Mouse (Mus musculus) hematopoietic stem cell, adult 5-6 weeks (primary cell): ENCODE results near the gene Scyl1. TPM values are rescaled to one million over a fixed set of nuclear protein-coding genes. Genes with fewer than 3 reads are reported as not detected.
A peak's percentile ranks its signal among the peaks of the same experiment; 100 is the strongest.

Experiments
- ATAC-seq, 2 experiments: fragments of 125-278 bp in 1 of 2; replicated peaks in 1 of 2; 2 replicates each; pipeline ENCODE4 v1.8.0; 2016 to 2017; ENCODE audit warnings: inconsistent platforms in 2 of 2, mild to moderate bottlenecking in 2 of 2, moderate number of reproducible peaks in 2 of 2, low read depth in 1 of 2, moderate TSS enrichment in 1 of 2; ENCODE audit not compliant: low FRiP score in 2 of 2, poor library complexity in 2 of 2, severe bottlenecking in 2 of 2, insufficient read depth in 1 of 2, low TSS enrichment in 1 of 2
- total RNA-seq: library from RNA; stranded (forward); fragments of 172-1452, 232-1000 nt; gene quantifications from 2 replicates; pipeline ENCODE4 v1.2.3, GENCODE M21; 2017

Gene Scyl1
- total RNA-seq, 1 experiment from 2014 or later: 22.5 TPM

GRCm38 (mm10) chr19:5794771-5795576, 23.8 kb upstream of the Scyl1 start:
- peak in 1 of 2 experiments; percentile 26; a peak in 2 of 4 replicates for ATAC-seq

DNA sequence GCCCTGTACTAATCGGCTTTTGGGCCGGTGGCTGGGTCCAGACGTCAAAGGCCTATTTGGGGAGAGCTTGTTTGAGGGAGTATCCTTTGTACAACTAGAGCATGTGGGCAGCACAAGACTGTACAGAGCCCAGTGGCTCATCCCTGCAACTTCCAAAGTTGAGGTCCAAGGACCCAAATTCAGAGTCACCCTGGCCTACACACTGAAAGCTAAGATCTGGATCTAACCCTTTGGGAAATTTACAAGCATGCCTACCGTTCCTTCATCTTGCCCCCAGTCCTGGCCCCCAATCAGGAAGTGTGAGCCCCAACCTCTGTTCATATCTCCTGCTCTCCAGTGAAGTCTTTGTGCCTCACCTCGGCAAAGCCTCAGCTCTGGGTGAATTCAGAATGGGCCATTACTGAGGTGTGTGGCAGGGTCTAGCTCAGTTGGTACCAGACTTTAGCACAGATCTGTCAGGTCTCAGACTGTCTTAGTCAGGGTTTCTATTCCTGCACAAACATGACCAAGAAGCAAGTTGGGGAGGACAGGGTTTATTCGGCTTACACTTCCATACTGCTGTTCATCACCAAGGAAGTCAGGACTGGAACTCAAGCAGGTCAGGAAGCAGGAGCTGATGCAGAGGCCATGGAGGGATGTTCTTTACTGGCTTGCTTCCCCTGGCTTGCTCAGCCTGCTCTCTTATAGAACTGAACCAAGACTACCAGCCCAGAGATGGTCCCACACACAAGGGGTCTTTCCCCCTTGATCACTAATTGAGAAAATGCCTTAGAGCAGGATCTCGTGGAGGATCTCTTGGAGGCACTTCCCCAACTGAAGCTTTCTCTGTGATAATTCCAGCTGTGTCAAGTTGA, 22.9 kb upstream of the Scyl1 start:
- ATAC-seq: peak in 1 of 2 experiments; percentile 23; a peak in 2 of 4 replicates

- peak; percentile 45 to 57; a peak in 3 of 4 replicates for ATAC-seq
Observed at GRCm38 (mm10) chr19:5793116-5793515, 21.9 kb upstream of the Scyl1 start.

DNA sequence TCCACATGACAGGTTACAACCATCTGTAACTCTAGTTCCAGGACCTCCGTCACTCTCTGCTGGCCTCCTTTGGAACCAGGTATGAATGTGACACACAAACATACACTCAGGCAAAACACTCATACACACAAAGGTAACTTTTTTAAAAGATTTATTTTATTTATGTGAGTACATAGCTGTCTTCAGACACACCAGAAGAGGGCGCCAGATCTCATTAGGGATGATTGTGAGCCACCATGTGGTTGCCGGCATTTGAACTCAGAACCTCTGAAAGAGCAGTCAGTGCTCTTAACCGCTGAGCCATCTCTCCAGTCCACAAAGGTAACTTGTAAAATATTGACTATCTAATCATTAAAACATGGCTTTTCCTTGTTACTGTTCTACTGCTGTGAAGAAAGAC, 20.1 kb upstream of the Scyl1 start:
- ATAC-seq: no peak

DNA sequence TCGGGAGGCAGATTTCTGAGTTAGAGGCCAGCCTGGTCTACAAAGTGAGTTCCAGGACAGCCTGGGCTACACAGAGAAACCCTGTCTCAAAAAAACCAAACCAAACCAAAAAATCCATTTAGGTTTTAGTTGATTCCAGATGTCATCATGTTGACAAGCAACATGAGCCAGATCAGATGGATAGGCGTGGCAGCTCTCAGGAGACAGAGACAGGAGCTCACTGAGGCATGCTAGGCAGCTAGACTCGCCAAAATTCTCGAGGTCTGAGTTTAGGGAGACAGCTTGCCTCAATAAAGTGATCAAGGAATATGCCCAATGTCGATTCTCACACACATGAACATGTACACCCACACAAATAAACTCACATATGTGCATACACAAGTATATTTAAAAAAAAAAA, 17.8 kb upstream of the Scyl1 start:
- ATAC-seq: no peak

GRCm38 (mm10) chr19:5788620-5789019, 17.4 kb upstream of the Scyl1 start:
- no peak for ATAC-seq

DNA sequence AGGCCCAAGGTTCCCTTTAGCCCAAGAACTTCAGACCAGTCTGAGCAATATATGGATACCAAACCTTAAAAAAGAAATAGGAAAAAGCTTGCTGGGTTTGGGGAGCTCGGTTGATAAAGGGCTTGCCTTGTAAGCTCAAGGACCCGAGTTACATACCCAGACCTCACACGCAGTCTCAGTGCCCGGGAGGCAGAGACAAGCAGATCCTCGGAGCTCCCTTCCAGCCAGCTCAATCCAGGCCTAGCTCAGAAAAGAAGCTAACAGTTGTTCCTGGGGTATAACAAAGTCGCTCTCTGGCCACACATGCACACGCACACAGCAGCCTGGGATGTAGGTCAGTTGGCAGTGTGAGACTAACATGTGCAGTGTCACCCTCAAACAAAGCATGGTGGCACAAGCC, 16.7 kb upstream of the Scyl1 start:
- ATAC-seq: no peak

- peak; percentile 80 to 86 for ATAC-seq
Observed at GRCm38 (mm10) chr19:5787128-5787635, 16.0 kb upstream of the Scyl1 start.

GRCm38 (mm10) chr19:5786441-5787114, 15.4 kb upstream of the Scyl1 start:
- ATAC-seq: peak; percentile 88

DNA sequence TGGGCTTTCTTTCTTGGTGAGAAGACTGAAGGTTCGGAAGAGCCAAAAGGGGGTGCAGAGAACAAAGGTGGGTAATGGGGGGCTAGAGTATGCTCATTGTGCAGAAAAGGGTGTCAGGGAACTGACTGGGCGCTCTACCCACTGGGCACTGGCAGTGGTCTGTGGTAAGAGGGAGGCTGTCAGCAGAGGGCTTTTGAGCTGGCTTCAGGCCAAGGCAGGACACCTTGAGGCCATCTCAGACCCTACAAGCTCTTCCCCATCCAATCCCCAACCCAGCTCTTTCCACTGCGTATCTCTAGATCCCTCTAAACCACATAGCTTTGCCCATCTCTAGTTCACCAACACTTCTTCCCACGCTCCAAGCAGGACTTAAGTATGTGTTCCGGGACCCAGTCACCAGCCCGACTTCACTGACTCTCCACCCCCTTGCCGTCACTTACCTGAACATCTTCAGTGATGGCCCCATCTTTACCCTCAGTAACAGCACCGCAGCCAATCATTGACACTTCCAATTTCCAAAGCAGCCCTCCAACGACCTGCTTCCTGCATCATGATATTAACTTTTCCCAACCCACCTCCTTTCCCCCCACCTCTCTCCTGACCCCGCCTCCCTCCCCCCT, 13.8 kb upstream of the Scyl1 start:
- no peak for ATAC-seq

DNA sequence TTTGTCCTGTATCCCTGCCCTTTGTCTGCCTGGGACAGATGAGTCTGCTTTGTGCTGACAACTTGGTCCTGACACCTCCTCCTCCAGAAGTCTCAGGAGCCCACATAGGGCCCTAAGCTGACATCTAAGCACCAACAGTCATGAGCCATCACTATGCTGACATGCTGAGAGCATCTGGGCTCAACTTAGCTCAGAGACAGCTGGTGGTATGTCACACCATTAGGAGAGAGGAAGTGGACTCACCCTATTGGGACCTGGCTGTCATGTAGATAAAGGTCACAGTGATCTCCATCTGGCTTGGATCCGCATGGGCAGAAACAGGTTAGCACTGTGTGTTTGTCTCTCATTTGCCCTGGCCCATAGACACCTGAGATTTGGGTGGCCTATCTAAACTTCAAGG, 10.9 kb upstream of the Scyl1 start:
- ATAC-seq: no peak

GRCm38 (mm10) chr19:5781532-5781931, 10.3 kb upstream of the Scyl1 start:
- no peak for ATAC-seq

DNA sequence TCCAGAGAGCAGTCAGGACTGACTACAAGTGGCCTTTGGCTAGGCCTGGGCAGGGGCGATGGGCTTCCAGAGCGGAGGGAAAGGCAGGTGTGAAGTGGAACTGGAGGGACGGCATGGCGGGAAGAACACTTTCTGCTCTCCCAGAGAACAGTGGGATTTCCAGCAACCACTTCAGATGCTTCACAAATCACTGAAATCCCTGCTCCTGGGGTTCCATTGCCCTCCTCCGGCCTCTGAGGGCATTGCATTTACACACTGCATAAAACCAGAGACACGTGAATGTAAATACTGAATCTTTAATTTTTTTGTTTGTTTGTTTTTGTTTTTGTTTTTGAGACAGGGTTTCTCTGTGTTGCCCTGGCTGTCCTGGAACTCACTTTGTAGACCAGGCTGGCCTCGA, 9.0 kb upstream of the Scyl1 start:
- no peak for ATAC-seq

- ATAC-seq: no peak
Observed at GRCm38 (mm10) chr19:5778312-5778711, 7.1 kb upstream of the Scyl1 start.

DNA sequence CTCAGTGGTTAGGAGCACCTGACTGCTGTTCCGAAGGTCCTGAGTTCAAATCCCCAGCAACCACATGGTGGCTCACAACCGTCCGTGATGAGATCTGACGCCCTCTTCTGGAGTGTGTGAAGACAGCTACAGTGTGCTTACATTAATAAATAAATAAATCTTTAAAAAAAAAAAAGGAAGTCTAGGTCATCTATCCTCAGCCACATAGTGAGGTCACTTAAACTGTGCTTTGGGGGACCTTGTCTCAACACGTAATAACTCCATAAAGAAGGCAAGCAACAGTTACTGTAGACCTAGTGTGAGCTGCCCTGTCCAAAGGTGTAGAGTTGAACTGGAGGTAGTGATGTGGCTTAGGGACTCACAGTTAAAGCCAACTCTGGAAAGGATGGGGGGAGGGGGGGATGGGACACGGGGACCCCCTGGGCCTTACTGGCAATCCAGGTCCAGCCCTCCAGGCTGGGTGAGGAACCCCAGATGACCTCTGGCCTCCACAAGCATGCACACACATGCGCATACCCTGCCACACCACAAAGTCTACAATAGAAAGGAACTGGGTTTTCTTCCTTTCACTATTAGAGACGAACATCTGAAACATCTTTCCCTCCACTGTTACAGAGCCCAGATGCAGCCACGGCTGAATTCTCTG, 6.3 kb upstream of the Scyl1 start:
- no peak for ATAC-seq

GRCm38 (mm10) chr19:5770311-5770710, 908 bp downstream of the Scyl1 start:
- no peak for ATAC-seq

- no peak for ATAC-seq
Observed at GRCm38 (mm10) chr19:5767271-5767670, 3.9 kb downstream of the Scyl1 start.
